In genomic region chr19:47253053-47253628, GRCm38 (mm10) we compare ENCODE assay signal across 7 mouse cellular contexts.
A peak's percentile ranks its signal among the peaks of the same experiment; 100 is the strongest.
DNase-seq lines count a peak whose midpoint lies in the region; ATAC-seq lines count a peak whose summit lies in the region.

No protein-coding gene starts in this region.

- ATAC-seq in liver, embryonic 11.5 days (replicated peaks; ENCODE audit: low FRiP score): no peak
- ATAC-seq in embryonic facial prominence, embryonic 12.5 days (ENCODE audit: insufficient number of reproducible peaks, insufficient read depth, low FRiP score, low TSS enrichment): no peak
- ATAC-seq in intestine, embryonic 15.5 days: peak; percentile 40
- 0 out of 2 replicates have a peak, but pooled peaks have one; percentile 42 for ATAC-seq in neural tube, embryonic 13.5 days (ENCODE audit: low read depth)

- DNase-seq in liver, embryonic 11.5 days (ENCODE audit: low spot score): no peak
- no peak for DNase-seq in liver
- no peak for DNase-seq in gastrocnemius, postnatal 36 days
- no peak for DNase-seq in ovary, postnatal 14 days (ENCODE audit: low spot score)

- H3K4me3 ChIP-seq in liver, embryonic 11.5 days (ENCODE audit: low read depth, low read length): peak overlapping the region; percentile 43
- peak overlapping the region; percentile 39 for H3K4me3 ChIP-seq in embryonic facial prominence, embryonic 12.5 days
- H3K4me3 ChIP-seq in intestine, embryonic 15.5 days (replicated peaks): peak overlapping the region; percentile 38
- H3K4me3 ChIP-seq in neural tube, embryonic 13.5 days: peak overlapping the region; percentile 38

- intact Hi-C loops in gastrocnemius, postnatal 36 days (cut with DNase I): no loop called here

- peak overlapping the region; percentile 63 for H3K4me2 ChIP-seq in liver, embryonic 11.5 days
- peak overlapping the region; percentile 64 for H3K4me2 ChIP-seq in embryonic facial prominence, embryonic 12.5 days (replicated peaks)
- peak overlapping the region; percentile 73 for H3K4me2 ChIP-seq in intestine, embryonic 15.5 days (replicated peaks)
- H3K4me2 ChIP-seq in neural tube, embryonic 13.5 days: peak overlapping the region; percentile 52

- H3K4me1 ChIP-seq in liver, embryonic 11.5 days (replicated peaks; ENCODE audit: control insufficient read depth, insufficient read depth, low read length): peaks cover 2% of the 10 kb centered on the region; the same call in 1 of the 2 replicates
- H3K4me1 ChIP-seq in embryonic facial prominence, embryonic 12.5 days: peaks cover 14% of the 10 kb centered on the region; the same call in 1 of the 2 replicates
- H3K4me1 ChIP-seq in intestine, embryonic 15.5 days (replicated peaks): peaks cover 15% of the 10 kb centered on the region
- peaks cover 15% of the 10 kb centered on the region for H3K4me1 ChIP-seq in neural tube, embryonic 13.5 days (replicated peaks)

- no peak overlapping the region for H3K27ac ChIP-seq in liver, embryonic 11.5 days (ENCODE audit: low read depth, low read length)
- no peak overlapping the region for H3K27ac ChIP-seq in embryonic facial prominence, embryonic 12.5 days
- H3K27ac ChIP-seq in intestine, embryonic 15.5 days: no peak overlapping the region
- H3K27ac ChIP-seq in neural tube, embryonic 13.5 days (replicated peaks): no peak overlapping the region

- no peak overlapping the region for H3K9ac ChIP-seq in liver, embryonic 11.5 days (ENCODE audit: low read depth, low read length)
- peak overlapping the region; percentile 37 for H3K9ac ChIP-seq in embryonic facial prominence, embryonic 12.5 days
- peak overlapping the region; percentile 23; the same call in 1 of the 2 replicates for H3K9ac ChIP-seq in intestine, embryonic 15.5 days
- peak overlapping the region; percentile 49; the same call in 1 of the 2 replicates for H3K9ac ChIP-seq in neural tube, embryonic 13.5 days

- no peaks in the 10 kb centered on the region for H3K9me3 ChIP-seq in liver, embryonic 11.5 days (ENCODE audit: control insufficient read depth, low read length)
- H3K9me3 ChIP-seq in embryonic facial prominence, embryonic 12.5 days: no peaks in the 10 kb centered on the region
- no peaks in the 10 kb centered on the region for H3K9me3 ChIP-seq in intestine, embryonic 15.5 days
- H3K9me3 ChIP-seq in neural tube, embryonic 13.5 days: no peaks in the 10 kb centered on the region

- peaks cover 38% of the 10 kb centered on the region for H3K27me3 ChIP-seq in liver, embryonic 11.5 days (replicated peaks; ENCODE audit: control insufficient read depth, insufficient read depth, low read length)
- H3K27me3 ChIP-seq in embryonic facial prominence, embryonic 12.5 days: peaks cover 45% of the 10 kb centered on the region
- H3K27me3 ChIP-seq in intestine, embryonic 15.5 days (replicated peaks): peaks cover 29% of the 10 kb centered on the region
- peaks cover 46% of the 10 kb centered on the region for H3K27me3 ChIP-seq in neural tube, embryonic 13.5 days

- no peaks in the 10 kb centered on the region for H3K36me3 ChIP-seq in liver, embryonic 11.5 days (ENCODE audit: control insufficient read depth, insufficient read depth, low read length)
- H3K36me3 ChIP-seq in embryonic facial prominence, embryonic 12.5 days: no peaks in the 10 kb centered on the region
- no peaks in the 10 kb centered on the region for H3K36me3 ChIP-seq in intestine, embryonic 15.5 days
- no peaks in the 10 kb centered on the region for H3K36me3 ChIP-seq in neural tube, embryonic 13.5 days

- 4% methylated on average over 89 of the region's 90 CpGs for WGBS in liver, embryonic 11.5 days
- 4% methylated on average over 90 of the region's 90 CpGs for WGBS in embryonic facial prominence, embryonic 12.5 days
- WGBS in intestine, embryonic 15.5 days: 3% methylated on average over 90 of the region's 90 CpGs
- WGBS in neural tube, embryonic 13.5 days: 4% methylated on average over 87 of the region's 90 CpGs

Comparison
In these comparisons a context has a peak if more than half of its experiments do, and no peak if none do; other contexts are left out.
1. ATAC-seq: peak in intestine, embryonic 15.5 days (single experiment) and neural tube, embryonic 13.5 days (single experiment); none in liver, embryonic 11.5 days (single experiment) and embryonic facial prominence, embryonic 12.5 days (single experiment).
2. Peak in every context shown above with its lines, with median percentiles within 50 percentile points of each other: H3K4me2 ChIP-seq and H3K4me3 ChIP-seq.